Mouse (Mus musculus) embryonic facial prominence, embryonic 13.5 days (tissue): Measurements from ENCODE around the gene Otub1. TPM values are rescaled to one million over a fixed set of nuclear protein-coding genes. Genes with fewer than 3 reads are reported as not detected.
A peak's percentile ranks its signal among the peaks of the same experiment; 100 is the strongest.

Experiments used
- ATAC-seq: fragments of 200-750 bp; cut with Nextera tagmentation; 2 replicates; pipeline ENCODE4 v1.8.0; 2017; ENCODE audit warnings: low read depth; ENCODE audit not compliant: insufficient number of reproducible peaks, insufficient read depth, low FRiP score, low TSS enrichment
- H3K27ac ChIP-seq: fragments of 300-500 bp; sonication (generic); 2 replicates; pipeline ENCODE4 v1.5.1; 2015; ENCODE audit warnings: moderate library complexity, mild to moderate bottlenecking, inconsistent platforms
- H3K27me3 ChIP-seq: fragments of 300-500 bp; sonication (generic); 2 replicates; pipeline ENCODE4 v1.6.1; 2015; ENCODE audit warnings: mild to moderate bottlenecking, inconsistent platforms
- H3K36me3 ChIP-seq: fragments of 300-500 bp; sonication (generic); 2 replicates; pipeline ENCODE4 v1.6.1; 2015; ENCODE audit warnings: mild to moderate bottlenecking, inconsistent platforms
- H3K4me1 ChIP-seq: fragments of 300-500 bp; sonication (generic); 2 replicates; pipeline ENCODE4 v1.6.1; 2015; ENCODE audit warnings: inconsistent platforms
- H3K4me2 ChIP-seq: fragments of 300-500 bp; sonication (generic); 2 replicates; pipeline ENCODE4 v1.6.1; 2015; ENCODE audit warnings: moderate library complexity, mild to moderate bottlenecking, inconsistent platforms
- H3K4me3 ChIP-seq: fragments of 300-500 bp; sonication (generic); 2 replicates; pipeline ENCODE4 v1.5.1; 2015; ENCODE audit warnings: mild to moderate bottlenecking, inconsistent platforms
- H3K9ac ChIP-seq: fragments of 300-500 bp; sonication (generic); 2 replicates; pipeline ENCODE4 v1.6.1; 2015; ENCODE audit warnings: mild to moderate bottlenecking, inconsistent platforms
- H3K9me3 ChIP-seq: fragments of 300-500 bp; sonication (generic); 2 replicates; pipeline ENCODE4 v1.6.1; 2016; ENCODE audit warnings: inconsistent platforms
- WGBS: fragments of 180-500 bp; shearing (Covaris S2); methylation state at CpG from one replicate; pipeline ENCODE4 v1.1.7; 2015; ENCODE audit warnings: mixed read lengths; 5-methylcytosine and 5-hydroxymethylcytosine counted together
- polyA plus RNA-seq: library from polyadenylated mRNA; unstranded; fragments of >200 nt; fragmentation: Nextera tagmentation; extraction: Ambion mirVana; gene quantifications from 2 replicates; pipeline ENCODE4 v1.2.1, GENCODE M21; 2015

Otub1 gene
- polyA plus RNA-seq, 1 experiment from 2014 or later, result 228 TPM

- H3K9ac ChIP-seq, result 0 out of 2 replicates have a peak overlapping the region, but pooled peaks have one; percentile 37
- no peaks in the 10 kb centered on the region for H3K36me3 ChIP-seq
- ATAC-seq, result no peak
- 20% methylated on average over 7 of the region's 7 CpGs for WGBS
- H3K4me3 ChIP-seq, result no peak overlapping the region
- H3K27ac ChIP-seq, result peak overlapping the region; percentile 74
- no peaks in the 10 kb centered on the region for H3K9me3 ChIP-seq
- H3K4me1 ChIP-seq, result peaks cover 89% of the 10 kb centered on the region
- H3K27me3 ChIP-seq, result peaks cover 22% of the 10 kb centered on the region
- H3K4me2 ChIP-seq, result no peak overlapping the region
Observed at GRCm38 (mm10) chr19:7153232-7153631, 52.9 kb downstream of the Otub1 start.

DNA sequence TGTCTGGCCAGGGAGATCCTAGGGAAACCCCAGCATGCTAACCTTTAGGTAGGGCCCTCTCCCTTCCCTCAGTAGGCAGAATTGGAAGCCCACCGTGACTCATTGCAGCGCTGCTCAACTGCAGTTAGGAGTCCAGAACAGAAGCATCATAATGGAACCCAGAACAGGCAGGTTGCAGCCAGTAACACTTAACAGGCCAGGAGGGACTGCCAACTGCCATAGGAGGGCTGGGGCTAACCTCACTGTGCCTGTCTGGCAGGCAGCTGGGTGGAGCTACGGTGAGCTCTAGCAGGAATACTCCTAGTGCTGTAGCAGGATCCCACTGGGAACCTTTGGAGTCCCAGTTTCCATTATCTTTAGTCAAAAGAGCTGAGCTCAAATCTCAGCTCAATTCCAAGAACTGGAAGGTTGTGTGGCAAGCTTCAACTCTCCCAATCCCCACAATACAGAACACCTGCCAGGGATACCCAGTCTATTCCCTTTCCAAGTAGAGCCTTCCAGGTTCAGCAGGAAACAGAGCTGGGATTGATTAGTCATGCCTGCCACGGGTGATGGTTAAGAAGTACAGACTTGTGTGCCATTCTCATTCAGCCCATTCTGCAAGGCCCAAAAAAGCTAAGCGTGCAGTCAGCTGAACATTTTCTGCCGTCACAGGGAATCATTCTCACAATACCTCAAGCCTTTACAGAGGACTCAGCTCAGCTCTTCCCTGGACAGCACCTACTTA, 54.0 kb downstream of the Otub1 start:
- Histone ChIP-seq H3K27me3 (peaks cover 12% of the 10 kb centered on the region; the same call in 1 of the 2 replicates), H3K36me3 (no peaks in the 10 kb centered on the region), H3K4me1 (peaks cover 89% of the 10 kb centered on the region), H3K27ac (no peak overlapping the region), H3K9me3 (no peaks in the 10 kb centered on the region), H3K9ac (no peak overlapping the region), H3K4me3 (no peak overlapping the region), H3K4me2 (no peak overlapping the region)
- WGBS, result 65% methylated on average over 6 of the region's 6 CpGs
- ATAC-seq, result no peak

- Histone ChIP-seq H3K27ac (no peak overlapping the region), H3K4me2 (no peak overlapping the region)
- 73% methylated on average over 7 of the region's 7 CpGs for WGBS
Observed at GRCm38 (mm10) chr19:7151300-7151926, 54.7 kb downstream of the Otub1 start.

DNA sequence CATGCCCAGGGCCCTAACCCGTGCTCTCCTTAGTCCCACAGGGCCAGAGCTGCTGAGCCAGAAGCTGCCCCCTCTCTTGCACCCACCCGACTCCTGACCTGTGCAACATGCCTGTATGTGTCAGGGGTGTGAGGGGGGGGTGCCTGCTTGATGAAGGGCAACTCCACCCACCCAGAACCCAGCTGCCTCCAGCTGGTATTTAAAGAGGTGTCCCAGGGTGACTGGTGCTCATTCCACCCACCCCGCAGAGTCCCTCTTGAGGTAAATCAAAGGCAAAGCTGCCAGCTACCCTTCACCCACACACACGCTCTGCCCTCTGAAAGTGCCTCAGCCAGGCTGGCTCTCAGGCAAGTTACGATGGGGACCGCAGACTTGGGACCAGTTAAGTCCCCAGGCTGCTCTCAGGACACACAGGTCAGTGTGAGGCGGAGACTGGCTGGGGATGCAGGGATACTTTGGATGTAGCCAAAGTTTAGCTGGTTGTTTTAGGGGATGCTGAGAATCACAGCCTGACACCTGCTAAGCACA, 56.9 kb downstream of the Otub1 start:
- WGBS, result 69% methylated on average over 7 of the region's 7 CpGs
- no peak overlapping the region for H3K4me2 ChIP-seq
- no peak for ATAC-seq
- peaks cover 70% of the 10 kb centered on the region for H3K4me1 ChIP-seq
- H3K27me3 ChIP-seq, result peaks cover 21% of the 10 kb centered on the region
- H3K36me3 ChIP-seq, result no peaks in the 10 kb centered on the region
- H3K27ac ChIP-seq, result no peak overlapping the region
- no peak overlapping the region for H3K9ac ChIP-seq
- H3K9me3 ChIP-seq, result no peaks in the 10 kb centered on the region
- no peak overlapping the region for H3K4me3 ChIP-seq

More at GRCm38 (mm10) chr19:7151300-7151926, 54.7 kb downstream of the Otub1 start:
- H3K9ac ChIP-seq, result no peak overlapping the region
- no peaks in the 10 kb centered on the region for H3K36me3 ChIP-seq
- peaks cover 10% of the 10 kb centered on the region; the same call in 1 of the 2 replicates for H3K27me3 ChIP-seq
- H3K9me3 ChIP-seq, result no peaks in the 10 kb centered on the region
- H3K4me1 ChIP-seq, result peaks cover 82% of the 10 kb centered on the region
- no peak for ATAC-seq
- H3K4me3 ChIP-seq, result no peak overlapping the region

GRCm38 (mm10) chr19:7148541-7149085, 57.5 kb downstream of the Otub1 start:
- H3K9me3 ChIP-seq, result no peaks in the 10 kb centered on the region
- WGBS, result 55% methylated on average over 8 of the region's 8 CpGs
- H3K27me3 ChIP-seq, result peaks cover 21% of the 10 kb centered on the region
- H3K4me3 ChIP-seq, result no peak overlapping the region
- H3K4me2 ChIP-seq, result no peak overlapping the region
- H3K27ac ChIP-seq, result 0 out of 2 replicates have a peak overlapping the region, but pooled peaks have one; percentile 2
- no peaks in the 10 kb centered on the region for H3K36me3 ChIP-seq
- H3K9ac ChIP-seq, result peak overlapping the region; percentile 44; the same call in 1 of the 2 replicates
- ATAC-seq, result no peak
- peaks cover 70% of the 10 kb centered on the region for H3K4me1 ChIP-seq

Other genes with a start within 250 kb of the Otub1 start
- gene Ppp1r14b, start 231.3 kb downstream of the Otub1 start, polyA plus RNA-seq, result 84.9 and 120 TPM in 2 replicates
- gene Plcb3, start 229.8 kb downstream of the Otub1 start, polyA plus RNA-seq, result 41.5 and 42.4 TPM in 2 replicates
- gene Fkbp2, start 225.8 kb downstream of the Otub1 start, polyA plus RNA-seq, result 84.4 and 95.1 TPM in 2 replicates
- 53.4 and 58.6 TPM in 2 replicates for gene Vegfb, start 218.7 kb downstream of the Otub1 start, polyA plus RNA-seq
- 23.0 and 23.8 TPM in 2 replicates for gene Dnajc4, start 213.7 kb downstream of the Otub1 start, polyA plus RNA-seq
- 19.7 and 22.4 TPM in 2 replicates for gene Nudt22, start 210.2 kb downstream of the Otub1 start, polyA plus RNA-seq
- 11.9 and 12.4 TPM in 2 replicates for gene Trpt1, start 210.2 kb downstream of the Otub1 start, polyA plus RNA-seq
- gene Fermt3, start 186.8 kb downstream of the Otub1 start, polyA plus RNA-seq, result 6.9 and 7.9 TPM in 2 replicates
- gene Stip1, start 166.3 kb downstream of the Otub1 start, polyA plus RNA-seq, result 211 and 240 TPM in 2 replicates
- gene Macrod1, start 149.5 kb downstream of the Otub1 start, polyA plus RNA-seq, result 7.1 and 9.0 TPM in 2 replicates
- 13.0 and 13.6 TPM in 2 replicates for gene Flrt1, start 100.6 kb downstream of the Otub1 start, polyA plus RNA-seq
- 789 and 891 TPM in 2 replicates for gene Cox8a, start 11.3 kb upstream of the Otub1 start, polyA plus RNA-seq
- 56.9 and 57.1 TPM in 2 replicates for gene Naa40, start 34.9 kb upstream of the Otub1 start, polyA plus RNA-seq
- gene Rcor2, start 61.0 kb upstream of the Otub1 start, polyA plus RNA-seq, result 25.2 and 30.6 TPM in 2 replicates
- 42.8 and 47.2 TPM in 2 replicates for gene Mark2, start 135.5 kb upstream of the Otub1 start, polyA plus RNA-seq
- gene Spindoc, start 176.7 kb upstream of the Otub1 start, polyA plus RNA-seq, result 30.8 and 42.4 TPM in 2 replicates
- 10.4 and 11.8 TPM in 2 replicates for gene 2700081O15Rik, start 211.3 kb upstream of the Otub1 start, polyA plus RNA-seq